Mouse (Mus musculus) midbrain, embryonic 16.5 days (tissue): ENCODE measurements at regions not wholly inside any gene's neighbourhood (a gene's known extent, or its start where the extent isn't known, plus 50 kb on each side); places are given as distances from the start of the nearest gene placed in this dataset.

ENCODE experiments used
- ATAC-seq: fragments of 200-750 bp; cut with Nextera tagmentation; 2 replicates; pipeline ENCODE4 v1.8.0; 2017; ENCODE audit warnings: moderate TSS enrichment
- H3K27ac ChIP-seq: fragments of 300-500 bp; sonication (generic); 2 replicates; pipeline ENCODE4 v1.5.1; 2014; ENCODE audit warnings: mild to moderate bottlenecking, low read length, mixed read lengths
- H3K27me3 ChIP-seq: fragments of 300-500 bp; sonication (generic); 2 replicates; pipeline ENCODE4 v1.6.1; 2014; ENCODE audit warnings: low read depth, low read length, mixed read lengths; ENCODE audit not compliant: control insufficient read depth, insufficient read depth
- H3K36me3 ChIP-seq: fragments of 300-500 bp; sonication (generic); 2 replicates; pipeline ENCODE4 v1.6.1; 2014; ENCODE audit warnings: mild to moderate bottlenecking, low read length, moderate library complexity, mixed read lengths; ENCODE audit not compliant: control insufficient read depth, insufficient read depth
- H3K4me1 ChIP-seq: fragments of 300-500 bp; sonication (generic); 2 replicates; pipeline ENCODE4 v1.6.1; 2014; ENCODE audit warnings: mild to moderate bottlenecking, low read length, mixed read lengths; ENCODE audit not compliant: control insufficient read depth, insufficient read depth
- H3K4me2 ChIP-seq: fragments of 300-500 bp; sonication (generic); 2 replicates; pipeline ENCODE4 v1.6.1; 2014; ENCODE audit warnings: mild to moderate bottlenecking, low read length, mixed read lengths
- H3K4me3 ChIP-seq: fragments of 300-500 bp; sonication (generic); 2 replicates; pipeline ENCODE4 v1.5.1; 2014; ENCODE audit warnings: low read depth, mild to moderate bottlenecking, low read length, moderate library complexity, mixed read lengths
- H3K9ac ChIP-seq: fragments of 300-500 bp; sonication (generic); 2 replicates; pipeline ENCODE4 v1.6.1; 2014; ENCODE audit warnings: low read depth, low read length, mixed read lengths
- H3K9me3 ChIP-seq: fragments of 300-500 bp; sonication (generic); replicated peaks from 2 replicates; pipeline ENCODE4 v1.6.1; 2014; ENCODE audit warnings: mild to moderate bottlenecking, low read length, mixed read lengths; ENCODE audit not compliant: control insufficient read depth, poor library complexity, severe bottlenecking
- WGBS: fragments of 180-500 bp; shearing (Covaris S2); extraction: QIAGEN DNeasy Blood & Tissue Kit; methylation state at CpG from one replicate; pipeline ENCODE4 v1.1.7; 2014; 5-methylcytosine and 5-hydroxymethylcytosine counted together

DNA sequence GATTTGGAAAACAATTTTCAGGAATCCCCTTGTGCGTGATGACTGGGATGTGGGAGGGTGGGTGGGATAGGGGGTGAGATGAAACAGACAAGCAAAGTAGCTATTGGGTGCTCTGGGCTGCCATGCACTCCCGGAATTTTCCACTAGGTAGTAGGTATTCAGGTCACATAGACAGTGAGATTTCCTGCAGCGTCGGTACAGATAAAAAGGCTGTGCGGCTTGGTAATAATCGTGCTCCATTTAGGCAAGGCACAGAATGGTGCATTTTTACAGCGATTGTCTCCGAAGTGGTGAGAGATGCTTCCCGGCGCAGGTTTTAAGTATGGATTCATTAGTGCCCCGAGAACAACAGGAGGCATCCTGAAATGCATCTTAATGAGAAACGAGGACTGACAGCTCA, 95.1 kb upstream of the Pced1b start:
- peaks cover 10% of the 10 kb centered on the region; the same call in 1 of the 2 replicates for H3K4me1 ChIP-seq
- ATAC-seq = peak; percentile 90
- peak overlapping the region; percentile 90 for H3K27ac ChIP-seq
- H3K9me3 ChIP-seq = no peaks in the 10 kb centered on the region
- H3K27me3 ChIP-seq = no peaks in the 10 kb centered on the region
- peak overlapping the region; percentile 44 for H3K4me2 ChIP-seq
- H3K4me3 ChIP-seq = peak overlapping the region; percentile 15
- 35% methylated on average over 12 of the region's 12 CpGs for WGBS
- H3K36me3 ChIP-seq = no peaks in the 10 kb centered on the region
- peak overlapping the region; percentile 53; the same call in 1 of the 2 replicates for H3K9ac ChIP-seq

GRCm38 (mm10) chr15:97150983-97151735, 95.4 kb upstream of the Slc38a4 start:
- ATAC-seq = peak; percentile 36; the same call in 1 of the 2 replicates
- peak overlapping the region; percentile 44; the same call in 1 of the 2 replicates for H3K4me2 ChIP-seq
- H3K4me3 ChIP-seq = no peak overlapping the region
- 79% methylated on average over 10 of the region's 10 CpGs for WGBS
- H3K27ac ChIP-seq = peak overlapping the region; percentile 90
- H3K4me1 ChIP-seq = peaks cover 10% of the 10 kb centered on the region; the same call in 1 of the 2 replicates
- no peak overlapping the region for H3K9ac ChIP-seq
- no peaks in the 10 kb centered on the region for H3K36me3 ChIP-seq
- no peaks in the 10 kb centered on the region for H3K27me3 ChIP-seq
- H3K9me3 ChIP-seq = no peaks in the 10 kb centered on the region

DNA sequence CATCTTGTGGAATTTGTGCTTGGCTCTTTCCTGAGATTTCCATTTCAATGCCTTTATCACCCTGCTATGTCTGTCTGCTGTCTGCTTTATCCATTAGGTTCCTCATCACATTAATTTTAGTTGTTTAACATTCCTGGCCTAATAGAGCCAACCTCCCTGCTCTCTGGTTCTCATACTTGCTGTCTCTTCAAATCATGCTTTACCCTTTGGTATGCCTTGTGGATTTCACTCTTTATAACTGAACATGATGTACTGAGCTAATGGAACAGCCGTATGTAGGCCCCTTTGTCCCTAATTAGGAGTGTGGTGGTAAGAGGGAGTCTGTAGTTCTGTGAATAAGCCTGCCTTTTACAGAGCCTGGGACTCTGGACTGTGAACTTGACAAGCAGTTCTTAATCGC, 86.2 kb upstream of the Slc38a4 start:
- H3K27ac ChIP-seq = no peak overlapping the region
- 88% methylated on average over 2 of the region's 2 CpGs for WGBS
- no peak overlapping the region for H3K4me3 ChIP-seq
- H3K4me1 ChIP-seq = no peaks in the 10 kb centered on the region
- H3K9ac ChIP-seq = no peak overlapping the region
- no peaks in the 10 kb centered on the region for H3K36me3 ChIP-seq
- no peak overlapping the region for H3K4me2 ChIP-seq
- no peak for ATAC-seq
- no peaks in the 10 kb centered on the region for H3K9me3 ChIP-seq
- H3K27me3 ChIP-seq = no peaks in the 10 kb centered on the region

DNA sequence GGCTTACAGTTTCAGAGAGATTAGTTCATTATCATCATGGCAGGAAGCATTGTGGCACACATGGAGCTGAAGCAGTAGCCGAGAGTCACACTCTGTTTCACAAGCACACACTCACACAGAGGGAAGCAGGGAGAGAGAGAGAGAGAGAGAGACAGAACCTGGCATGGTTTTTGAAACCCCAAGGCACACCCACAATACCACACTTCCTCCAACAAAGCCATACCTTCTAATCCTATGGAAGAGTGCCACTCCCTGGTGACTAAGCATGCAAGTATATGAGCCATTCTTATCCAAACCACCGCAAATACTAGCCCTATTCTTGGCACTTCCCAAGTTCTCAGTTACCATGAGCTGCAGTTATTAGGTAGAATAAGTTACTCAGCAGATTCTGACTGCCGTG, 82.5 kb upstream of the Slc38a4 start:
- no peak overlapping the region for H3K9ac ChIP-seq
- no peaks in the 10 kb centered on the region for H3K27me3 ChIP-seq
- WGBS = 86% methylated on average over 3 of the region's 3 CpGs
- H3K4me3 ChIP-seq = no peak overlapping the region
- H3K4me1 ChIP-seq = no peaks in the 10 kb centered on the region
- ATAC-seq = no peak
- H3K9me3 ChIP-seq = no peaks in the 10 kb centered on the region
- H3K36me3 ChIP-seq = no peaks in the 10 kb centered on the region
- H3K4me2 ChIP-seq = no peak overlapping the region
- H3K27ac ChIP-seq = no peak overlapping the region

DNA sequence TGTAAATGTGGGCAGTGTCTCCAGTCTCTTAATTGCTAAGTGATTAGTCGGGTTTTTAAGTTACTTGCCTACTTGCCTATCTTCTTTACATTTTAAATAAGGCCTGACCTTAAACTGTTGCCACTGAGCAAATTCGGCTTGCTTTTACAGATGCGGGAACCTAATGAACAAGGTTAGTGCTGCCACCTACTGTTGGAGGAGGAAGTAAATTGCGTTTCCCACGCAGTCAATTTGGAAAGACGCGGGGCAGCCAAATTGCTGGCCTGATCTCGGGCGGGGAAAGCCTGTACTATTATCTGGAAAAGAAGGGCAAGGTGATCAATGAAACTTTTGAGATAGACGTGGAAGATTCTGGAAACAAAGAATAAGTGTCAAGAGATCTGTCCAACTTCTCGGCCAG, 79.5 kb upstream of the Slc38a4 start:
- Histone ChIP-seq H3K9me3 (no peaks in the 10 kb centered on the region), H3K9ac (no peak overlapping the region), H3K27me3 (no peaks in the 10 kb centered on the region), H3K4me1 (no peaks in the 10 kb centered on the region), H3K4me3 (no peak overlapping the region), H3K27ac (no peak overlapping the region), H3K36me3 (no peaks in the 10 kb centered on the region), H3K4me2 (no peak overlapping the region)
- WGBS = 10% methylated on average over 11 of the region's 11 CpGs
- no peak for ATAC-seq

GRCm38 (mm10) chr15:97127771-97128170, 72.0 kb upstream of the Slc38a4 start:
- no peak overlapping the region for H3K4me2 ChIP-seq
- no peaks in the 10 kb centered on the region for H3K4me1 ChIP-seq
- no peak overlapping the region for H3K27ac ChIP-seq
- WGBS = 96% methylated on average over 8 of the region's 8 CpGs
- no peak for ATAC-seq
- H3K36me3 ChIP-seq = no peaks in the 10 kb centered on the region
- H3K27me3 ChIP-seq = no peaks in the 10 kb centered on the region
- H3K9me3 ChIP-seq = no peaks in the 10 kb centered on the region
- no peak overlapping the region for H3K9ac ChIP-seq
- no peak overlapping the region for H3K4me3 ChIP-seq

- Histone ChIP-seq H3K36me3 (no peaks in the 10 kb centered on the region), H3K4me1 (no peaks in the 10 kb centered on the region), H3K27me3 (no peaks in the 10 kb centered on the region), H3K4me2 (no peak overlapping the region), H3K9ac (no peak overlapping the region), H3K27ac (no peak overlapping the region), H3K4me3 (no peak overlapping the region), H3K9me3 (no peaks in the 10 kb centered on the region)
- no peak for ATAC-seq
- WGBS = 86% methylated on average over 15 of the region's 15 CpGs
Observed at GRCm38 (mm10) chr15:97125836-97126822, 70.4 kb upstream of the Slc38a4 start.

DNA sequence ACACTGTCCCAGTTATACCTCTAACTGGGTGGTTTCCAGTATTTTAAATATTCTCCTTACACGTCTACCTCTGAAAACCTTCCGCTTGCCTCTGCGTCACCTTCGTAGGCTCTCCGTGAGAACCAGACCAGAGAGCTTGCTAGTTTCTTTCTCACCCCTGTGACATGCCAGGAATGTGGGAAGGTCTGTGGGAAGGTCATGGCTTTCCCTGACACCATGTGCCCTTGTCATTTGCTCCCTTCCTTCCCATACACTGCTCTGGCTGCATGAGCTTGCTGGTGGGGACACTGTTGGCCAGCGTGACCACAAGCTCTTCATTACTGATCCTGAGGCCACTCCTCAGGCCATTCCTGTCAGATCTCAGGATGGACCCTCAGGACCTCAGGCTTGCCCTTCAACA, 66.5 kb upstream of the Slc38a4 start:
- H3K36me3 ChIP-seq = no peaks in the 10 kb centered on the region
- H3K27ac ChIP-seq = no peak overlapping the region
- no peak overlapping the region for H3K4me2 ChIP-seq
- H3K4me1 ChIP-seq = no peaks in the 10 kb centered on the region
- WGBS = 95% methylated on average over 6 of the region's 6 CpGs
- H3K9ac ChIP-seq = no peak overlapping the region
- no peaks in the 10 kb centered on the region for H3K27me3 ChIP-seq
- ATAC-seq = no peak
- no peak overlapping the region for H3K4me3 ChIP-seq
- H3K9me3 ChIP-seq = no peaks in the 10 kb centered on the region
